Mouse (Mus musculus) thymus, postnatal 0 days (tissue): ENCODE measurements around the gene Nipsnap1. TPM values are rescaled to one million over a fixed set of nuclear protein-coding genes. Genes with fewer than 3 reads are reported as not detected.

Source experiments
- DNase-seq: peaks from one replicate; pipeline ENCODE4 v3.0.0-alpha.2; 2015; ENCODE audit warnings: low spot score
- microRNA-seq: library from miRNA; unstranded; fragments of <30 nt; microRNA quantifications from one replicate; pipeline ENCODE4, GENCODE M21; 2016; ENCODE audit warnings: borderline number of aligned reads
- polyA plus RNA-seq: library from polyadenylated mRNA; unstranded; fragments of >200 nt; fragmentation: Nextera tagmentation; extraction: Ambion mirVana; gene quantifications from 2 replicates; pipeline ENCODE4 v1.2.1, GENCODE M21; 2015

Nipsnap1 gene
- polyA plus RNA-seq, 1 experiment from 2014 or later: 50.8 TPM

GRCm38 (mm10) chr11:4865645-4866251 is 8.0 kb upstream of the Nipsnap1 start:
- peak; percentile 82 for DNase-seq

DNA sequence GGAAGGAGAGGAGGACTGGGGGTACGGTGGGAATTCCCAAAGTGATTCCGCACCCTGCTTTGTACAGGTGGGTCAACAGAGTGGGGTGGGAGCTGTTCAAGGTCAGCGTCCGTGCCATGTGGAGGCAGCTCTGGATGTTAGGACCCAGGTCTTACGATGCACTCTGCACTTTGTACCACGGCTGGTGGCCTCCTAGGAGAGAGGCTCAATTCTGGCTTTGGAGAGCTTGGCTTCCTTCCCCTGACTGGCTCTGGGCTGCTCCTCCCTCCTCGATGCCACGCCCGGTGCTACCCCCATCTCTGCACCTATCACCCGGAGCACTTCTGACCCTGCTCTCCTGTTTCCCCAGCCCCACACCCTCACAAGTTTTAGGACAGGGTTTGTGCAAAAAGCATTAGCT is 800 bp downstream of the Nipsnap1 start:
- peak; percentile 36 for DNase-seq

GRCm38 (mm10) chr11:4881087-4881486 is 7.3 kb downstream of the Nipsnap1 start:
- DNase-seq: no peak

DNA sequence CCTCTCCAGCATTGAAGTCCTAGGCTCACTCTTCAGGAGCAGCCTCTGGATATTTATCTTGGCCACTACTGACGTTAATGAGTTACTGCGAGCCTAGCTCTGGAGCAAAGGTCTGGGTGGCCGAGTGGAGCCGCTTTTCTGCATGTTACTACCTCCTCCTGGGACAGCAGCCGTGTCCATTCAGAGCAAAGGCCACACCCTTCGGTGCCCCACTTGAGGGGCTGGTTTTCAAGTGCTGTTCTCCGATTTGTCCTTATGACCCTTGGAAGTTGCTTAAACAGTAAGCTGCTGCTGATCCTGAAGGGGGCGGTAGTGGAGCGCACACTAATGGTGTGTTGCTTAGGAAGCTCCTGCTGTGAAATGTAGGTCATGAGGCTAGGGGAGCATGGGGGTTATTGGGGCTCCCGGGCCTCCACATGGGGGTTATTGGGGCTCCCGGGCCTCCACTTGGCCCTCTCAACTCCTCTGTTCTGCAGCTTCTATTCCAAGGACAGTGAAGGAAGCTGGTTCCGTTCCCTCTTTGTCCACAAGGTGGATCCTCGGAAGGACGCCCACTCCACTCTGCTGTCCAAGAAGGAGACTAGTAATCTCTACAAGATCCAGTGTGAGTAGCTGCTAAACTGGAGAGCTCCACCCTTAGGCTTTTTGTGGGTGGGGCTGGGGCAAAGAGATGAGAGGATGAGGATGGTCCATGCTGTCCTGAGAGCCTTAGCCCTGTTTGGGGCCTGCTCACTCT is 9.3 kb downstream of the Nipsnap1 start:
- peak; percentile 33 for DNase-seq

GRCm38 (mm10) chr11:4885385-4885903 is 11.7 kb downstream of the Nipsnap1 start:
- peak; percentile 61 for DNase-seq

- no peak for DNase-seq
Observed at GRCm38 (mm10) chr11:4886987-4887386, 13.2 kb downstream of the Nipsnap1 start.

- peak; percentile 84 for DNase-seq
Observed at GRCm38 (mm10) chr11:4894848-4895816, 21.4 kb downstream of the Nipsnap1 start, which contains the start of gene Thoc5. Thoc5 (plus strand) TSS chr11:4895320.

DNA sequence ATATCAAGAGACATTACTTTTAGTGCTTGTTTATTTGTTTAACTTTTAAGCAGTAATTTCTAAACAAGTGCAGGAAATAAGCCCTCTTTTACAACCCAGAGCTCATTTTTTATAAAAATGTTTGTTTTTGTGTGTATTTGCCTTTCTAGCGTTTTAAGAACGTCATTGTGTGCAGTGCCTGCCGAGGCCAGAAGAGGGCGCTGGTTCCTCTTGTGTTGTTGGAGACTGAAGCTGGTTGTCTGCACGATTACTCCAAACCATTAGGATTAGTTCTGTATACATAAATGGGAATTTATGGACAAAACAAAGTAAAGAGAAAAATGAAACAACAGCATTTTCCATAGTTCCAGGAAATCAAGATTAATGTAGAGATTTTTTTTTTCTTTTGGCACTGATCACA is 26.7 kb downstream of the Nipsnap1 start:
- DNase-seq: peak; percentile 20

GRCm38 (mm10) chr11:4901956-4902355 is 28.2 kb downstream of the Nipsnap1 start:
- no peak for DNase-seq

GRCm38 (mm10) chr11:4906231-4906630 is 32.5 kb downstream of the Nipsnap1 start:
- DNase-seq: no peak

- DNase-seq: peak; percentile 74
Observed at GRCm38 (mm10) chr11:4916068-4916467, 42.3 kb downstream of the Nipsnap1 start.

GRCm38 (mm10) chr11:4921281-4921680 is 47.5 kb downstream of the Nipsnap1 start:
- DNase-seq: no peak

GRCm38 (mm10) chr11:4921751-4922150 is 48.0 kb downstream of the Nipsnap1 start:
- no peak for DNase-seq

- no peak for DNase-seq
Observed at GRCm38 (mm10) chr11:4927224-4927623, 53.5 kb downstream of the Nipsnap1 start.

- DNase-seq: no peak
Observed at GRCm38 (mm10) chr11:4931009-4931601, 57.4 kb downstream of the Nipsnap1 start.

- DNase-seq: no peak
Observed at GRCm38 (mm10) chr11:4936243-4936642, 62.5 kb downstream of the Nipsnap1 start.

Small RNA genes lying within 50 kb of the gene (microRNA-seq; reads per million reads assigned to microRNA genes)
- gene Mir6918: not detected

Other genes with a start within 250 kb of the Nipsnap1 start
- gene Ascc2, start 236.2 kb upstream of the Nipsnap1 start, polyA plus RNA-seq: 27.3 and 27.4 TPM in 2 replicates
- 1,084 and 1,132 TPM in 2 replicates for gene Uqcr10, start 169.6 kb upstream of the Nipsnap1 start, polyA plus RNA-seq
- gene Zmat5, start 169.3 kb upstream of the Nipsnap1 start, polyA plus RNA-seq: 91.0 and 95.8 TPM in 2 replicates
- gene Cabp7, start 127.2 kb upstream of the Nipsnap1 start, polyA plus RNA-seq: 0.16 and 0.17 TPM in 2 replicates
- gene Nf2, start 24.4 kb upstream of the Nipsnap1 start, polyA plus RNA-seq: 25.5 and 28.3 TPM in 2 replicates
- 35.4 and 37.7 TPM in 2 replicates for gene Thoc5, start 21.4 kb downstream of the Nipsnap1 start, polyA plus RNA-seq
- 3.1 and 3.9 TPM in 2 replicates for gene Nefh, start 74.1 kb downstream of the Nipsnap1 start, polyA plus RNA-seq
- gene Ap1b1, start 112.9 kb downstream of the Nipsnap1 start, polyA plus RNA-seq: 56.7 and 59.0 TPM in 2 replicates
- 4.2 and 5.9 TPM in 2 replicates for gene Rasl10a, start 184.2 kb downstream of the Nipsnap1 start, polyA plus RNA-seq
- gene Gas2l1, start 191.4 kb downstream of the Nipsnap1 start, polyA plus RNA-seq: 12.0 and 12.2 TPM in 2 replicates
- 17.9 and 19.8 TPM in 2 replicates for gene Rhbdd3, start 225.0 kb downstream of the Nipsnap1 start, polyA plus RNA-seq
- 501 and 565 TPM in 2 replicates for gene Ewsr1, start 225.3 kb downstream of the Nipsnap1 start, polyA plus RNA-seq